Mouse (Mus musculus): ENCODE measurements around the gene Pcf11. TPM values are rescaled to one million over a fixed set of nuclear protein-coding genes. Genes with fewer than 3 reads are reported as not detected.
A peak's percentile ranks its signal among the peaks of the same experiment; 100 is the strongest.

Gene Pcf11
- polyA plus RNA-seq, 1 experiment from 2014 or later: 19.9 TPM

DNA sequence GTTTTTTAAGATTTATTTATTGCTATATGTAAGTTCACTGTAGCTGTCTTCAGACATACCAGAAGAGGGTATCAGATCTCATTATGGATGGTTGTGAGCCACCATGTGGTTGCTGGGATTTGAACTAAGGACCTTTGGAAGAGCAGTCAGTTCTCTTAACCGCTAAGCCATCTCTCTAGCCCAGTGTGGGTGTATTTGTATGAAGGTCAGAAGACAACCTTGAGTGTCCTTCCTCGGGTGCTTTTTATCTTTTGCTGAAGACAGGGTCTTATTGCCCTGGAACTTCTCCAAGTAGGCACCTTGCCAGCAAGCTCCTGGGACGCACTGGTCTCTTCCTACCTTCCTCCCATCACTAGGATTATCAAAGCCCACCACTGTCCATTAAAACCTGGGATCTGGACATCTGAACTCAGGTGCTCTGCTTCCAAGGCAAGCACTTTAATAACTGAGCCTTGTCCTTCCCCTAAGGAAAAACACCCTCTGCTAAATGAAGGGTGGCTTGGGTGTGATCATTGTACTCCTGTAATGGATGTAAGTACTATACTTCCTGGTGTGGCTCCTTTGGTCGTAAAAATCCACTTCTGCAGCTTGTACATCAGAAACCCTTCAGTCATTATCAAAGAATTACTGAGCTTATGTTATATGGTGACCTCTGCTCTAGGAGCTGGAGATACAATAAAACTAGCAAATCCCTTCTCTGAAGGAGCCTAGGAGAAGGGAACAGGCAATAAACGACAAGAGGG lies 18.0 kb upstream of the Pcf11 start:
- Histone ChIP-seq H3K36me3 (no peaks in the 10 kb centered on the region), H3K27ac (ENCODE audit: poor library complexity, severe bottlenecking) (no peak overlapping the region), H3K4me2 (no peak overlapping the region), H3K4me3 (no peak overlapping the region), H3K9me3 (replicated peaks) (no peaks in the 10 kb centered on the region), H3K4me1 (replicated peaks) (no peaks in the 10 kb centered on the region), H3K9ac (no peak overlapping the region), H3K27me3 (replicated peaks) (no peaks in the 10 kb centered on the region)
- ATAC-seq (ENCODE audit: insufficient number of reproducible peaks, low FRiP score): no peak
- WGBS: 62% methylated on average over 5 of the region's 5 CpGs

GRCm38 (mm10) chr7:92677346-92677745 lies 7.6 kb upstream of the Pcf11 start:
- no peak overlapping the region for H3K4me2 ChIP-seq
- H3K9ac ChIP-seq: no peak overlapping the region
- no peaks in the 10 kb centered on the region for H3K36me3 ChIP-seq
- ATAC-seq (ENCODE audit: insufficient number of reproducible peaks, low FRiP score): no peak
- H3K9me3 ChIP-seq (replicated peaks): no peaks in the 10 kb centered on the region
- no peaks in the 10 kb centered on the region; the same call in 1 of the 2 replicates for H3K27me3 ChIP-seq (replicated peaks)
- no peaks in the 10 kb centered on the region for H3K4me1 ChIP-seq (replicated peaks)
- 51% methylated on average over 4 of the region's 4 CpGs for WGBS
- no peak overlapping the region for H3K27ac ChIP-seq (ENCODE audit: poor library complexity, severe bottlenecking)
- H3K4me3 ChIP-seq: no peak overlapping the region

DNA sequence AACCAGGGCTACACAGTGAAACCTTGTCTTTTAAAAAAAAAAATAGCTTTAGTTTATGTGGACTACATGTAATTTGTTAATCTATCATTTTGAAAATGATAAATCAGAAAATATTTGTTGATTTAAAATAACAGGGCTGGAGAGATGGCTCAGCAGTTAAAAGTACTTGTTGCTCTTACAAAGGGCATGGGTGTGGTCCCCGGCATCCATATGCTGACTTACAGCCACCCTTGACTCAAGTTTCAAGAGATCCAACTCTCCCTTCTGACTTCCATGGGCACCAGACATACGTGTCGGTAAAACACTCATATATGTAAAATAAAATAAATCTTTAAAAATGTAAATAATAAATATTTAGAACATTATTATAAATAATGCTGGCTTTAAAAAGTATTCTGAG lies 5.4 kb upstream of the Pcf11 start:
- H3K9ac ChIP-seq: no peak overlapping the region
- H3K27me3 ChIP-seq (replicated peaks): no peaks in the 10 kb centered on the region
- no peak overlapping the region for H3K4me2 ChIP-seq
- 0 out of 2 replicates have a peak, but pooled peaks cover 4% of the 10 kb centered on the region for H3K4me1 ChIP-seq (replicated peaks)
- no peak overlapping the region for H3K4me3 ChIP-seq
- no peak for ATAC-seq (ENCODE audit: insufficient number of reproducible peaks, low FRiP score)
- 83% methylated on average over 3 of the region's 3 CpGs for WGBS
- H3K9me3 ChIP-seq (replicated peaks): no peaks in the 10 kb centered on the region
- H3K36me3 ChIP-seq: no peaks in the 10 kb centered on the region
- no peak overlapping the region for H3K27ac ChIP-seq (ENCODE audit: poor library complexity, severe bottlenecking)

DNA sequence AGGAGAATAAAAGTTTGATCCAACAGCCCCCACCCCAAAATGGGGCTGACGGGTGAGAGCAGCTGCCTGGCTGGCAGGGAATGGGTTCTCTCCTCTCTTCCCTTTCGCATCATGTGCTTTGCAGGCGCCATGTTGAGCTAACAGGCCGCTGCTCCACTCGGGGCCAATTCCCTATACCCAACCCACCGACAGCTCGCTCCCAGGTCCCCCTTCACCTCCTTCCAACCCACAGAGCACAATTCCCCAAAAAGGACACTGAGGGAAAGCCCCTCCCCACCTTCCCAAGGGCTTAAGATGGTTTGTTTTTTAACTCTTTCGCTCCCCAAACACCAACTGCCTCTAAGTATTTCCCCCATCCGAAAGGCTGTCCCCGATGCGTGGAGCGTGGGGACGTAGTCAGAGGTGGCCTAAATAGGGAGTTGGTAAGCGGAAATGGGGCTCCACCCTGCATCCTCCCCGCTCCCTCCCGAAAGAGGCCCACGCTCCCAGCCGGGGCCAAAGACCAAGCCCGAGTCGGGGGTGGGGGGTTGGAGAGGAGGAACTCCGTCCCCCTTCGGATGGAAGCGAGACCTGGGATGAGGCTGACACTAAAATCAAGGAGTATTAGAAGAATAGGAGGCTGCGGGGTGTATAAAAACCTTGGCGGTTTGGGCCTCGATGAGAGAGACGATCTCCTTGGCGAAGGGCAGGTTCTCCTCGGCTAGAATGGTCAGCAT lies 785 bp downstream of the Pcf11 start:
- Histone ChIP-seq H3K4me3 (peak overlapping the region; percentile 83), H3K36me3 (0 out of 2 replicates have a peak, but pooled peaks cover 6% of the 10 kb centered on the region), H3K27me3 (replicated peaks) (no peaks in the 10 kb centered on the region), H3K27ac (ENCODE audit: poor library complexity, severe bottlenecking) (peak overlapping the region; percentile 94), H3K4me2 (peak overlapping the region; percentile 78), H3K9me3 (replicated peaks) (no peaks in the 10 kb centered on the region), H3K4me1 (replicated peaks) (peaks cover 14% of the 10 kb centered on the region), H3K9ac (peak overlapping the region; percentile 94)
- under 1% methylated on average over 29 of the region's 29 CpGs for WGBS
- peak; percentile 49 for ATAC-seq (ENCODE audit: insufficient number of reproducible peaks, low FRiP score)

- H3K27me3 ChIP-seq (replicated peaks): no peaks in the 10 kb centered on the region
- H3K9ac ChIP-seq: 0 out of 2 replicates have a peak overlapping the region, but pooled peaks have one; percentile 3
- H3K4me2 ChIP-seq: peak overlapping the region; percentile 40
- H3K36me3 ChIP-seq: peaks cover 15% of the 10 kb centered on the region
- H3K9me3 ChIP-seq (replicated peaks): no peaks in the 10 kb centered on the region
- WGBS: 78% methylated on average over 7 of the region's 7 CpGs
- H3K27ac ChIP-seq (ENCODE audit: poor library complexity, severe bottlenecking): no peak overlapping the region
- peaks cover 14% of the 10 kb centered on the region for H3K4me1 ChIP-seq (replicated peaks)
- no peak for ATAC-seq (ENCODE audit: insufficient number of reproducible peaks, low FRiP score)
- peak overlapping the region; percentile 1; the same call in 1 of the 2 replicates for H3K4me3 ChIP-seq
These were observed 3.4 kb downstream of the Pcf11 start for GRCm38 (mm10) chr7:92666274-92666820.

DNA sequence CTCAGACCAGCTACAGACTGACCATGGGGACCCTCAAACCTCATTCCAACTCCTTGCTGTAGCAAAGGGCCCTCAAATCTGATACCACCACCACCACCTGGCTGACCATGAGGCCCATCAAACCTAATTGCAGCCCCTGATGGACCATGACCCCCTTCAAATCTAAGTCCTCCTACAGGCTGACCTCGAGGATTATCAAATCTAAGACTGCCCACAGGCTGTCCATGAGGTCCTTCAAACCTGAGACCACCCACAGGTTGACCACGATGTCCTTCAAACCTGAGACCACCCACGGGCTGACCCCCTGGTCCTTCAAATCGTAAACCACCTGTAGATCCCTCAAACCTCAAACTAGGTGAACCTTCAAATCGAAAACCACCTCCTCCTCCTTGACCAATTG lies 11.7 kb downstream of the Pcf11 start:
- Histone ChIP-seq H3K36me3 (peaks cover 65% of the 10 kb centered on the region), H3K9ac (no peak overlapping the region), H3K4me2 (no peak overlapping the region), H3K4me1 (replicated peaks) (peaks cover 6% of the 10 kb centered on the region; the same call in 1 of the 2 replicates), H3K27me3 (replicated peaks) (no peaks in the 10 kb centered on the region), H3K4me3 (no peak overlapping the region), H3K9me3 (replicated peaks) (no peaks in the 10 kb centered on the region), H3K27ac (ENCODE audit: poor library complexity, severe bottlenecking) (no peak overlapping the region)
- 92% methylated on average over 5 of the region's 5 CpGs for WGBS
- ATAC-seq (ENCODE audit: insufficient number of reproducible peaks, low FRiP score): no peak

- ATAC-seq (ENCODE audit: insufficient number of reproducible peaks, low FRiP score): no peak
- H3K4me1 ChIP-seq (replicated peaks): peaks cover 6% of the 10 kb centered on the region; the same call in 1 of the 2 replicates
- H3K4me2 ChIP-seq: no peak overlapping the region
- H3K27me3 ChIP-seq (replicated peaks): no peaks in the 10 kb centered on the region
- H3K27ac ChIP-seq (ENCODE audit: poor library complexity, severe bottlenecking): no peak overlapping the region
- H3K9me3 ChIP-seq (replicated peaks): no peaks in the 10 kb centered on the region
- 79% methylated on average over 2 of the region's 2 CpGs for WGBS
- no peak overlapping the region for H3K4me3 ChIP-seq
- H3K36me3 ChIP-seq: peaks cover 58% of the 10 kb centered on the region
- H3K9ac ChIP-seq: no peak overlapping the region
These were observed 13.3 kb downstream of the Pcf11 start for GRCm38 (mm10) chr7:92656386-92656785.

GRCm38 (mm10) chr7:92653329-92653728 lies 16.4 kb downstream of the Pcf11 start:
- no peaks in the 10 kb centered on the region for H3K9me3 ChIP-seq (replicated peaks)
- H3K4me2 ChIP-seq: no peak overlapping the region
- peaks cover 6% of the 10 kb centered on the region; the same call in 1 of the 2 replicates for H3K4me1 ChIP-seq (replicated peaks)
- H3K27me3 ChIP-seq (replicated peaks): no peaks in the 10 kb centered on the region
- no peak overlapping the region for H3K4me3 ChIP-seq
- ATAC-seq (ENCODE audit: insufficient number of reproducible peaks, low FRiP score): no peak
- 82% methylated on average over 1 of the region's 1 CpGs for WGBS
- peaks cover 43% of the 10 kb centered on the region for H3K36me3 ChIP-seq
- no peak overlapping the region for H3K9ac ChIP-seq
- H3K27ac ChIP-seq (ENCODE audit: poor library complexity, severe bottlenecking): no peak overlapping the region

DNA sequence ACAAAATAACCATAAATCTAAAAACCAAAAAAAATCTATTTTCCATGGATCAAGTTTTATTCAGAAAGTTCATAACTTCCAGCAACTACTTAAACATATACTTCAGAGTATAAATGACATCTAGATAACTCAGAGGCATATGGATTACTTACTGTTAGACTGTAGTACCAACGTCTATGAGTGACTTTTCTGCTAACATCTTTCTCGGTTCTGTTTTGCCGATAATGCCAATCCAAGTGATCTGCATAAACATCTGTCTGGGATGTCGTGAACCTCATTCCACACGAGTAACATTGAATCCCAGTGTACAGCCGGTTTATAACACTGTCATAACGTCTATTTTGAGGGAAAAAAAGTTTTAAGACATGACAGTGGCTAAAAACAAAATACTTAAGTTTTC lies 21.9 kb downstream of the Pcf11 start:
- H3K27ac ChIP-seq (ENCODE audit: poor library complexity, severe bottlenecking): no peak overlapping the region
- no peak overlapping the region for H3K4me3 ChIP-seq
- H3K9ac ChIP-seq: no peak overlapping the region
- ATAC-seq (ENCODE audit: insufficient number of reproducible peaks, low FRiP score): no peak
- 88% methylated on average over 7 of the region's 7 CpGs for WGBS
- no peaks in the 10 kb centered on the region for H3K4me1 ChIP-seq (replicated peaks)
- H3K36me3 ChIP-seq: peaks cover 32% of the 10 kb centered on the region
- no peak overlapping the region for H3K4me2 ChIP-seq
- H3K9me3 ChIP-seq (replicated peaks): no peaks in the 10 kb centered on the region
- no peaks in the 10 kb centered on the region for H3K27me3 ChIP-seq (replicated peaks)

DNA sequence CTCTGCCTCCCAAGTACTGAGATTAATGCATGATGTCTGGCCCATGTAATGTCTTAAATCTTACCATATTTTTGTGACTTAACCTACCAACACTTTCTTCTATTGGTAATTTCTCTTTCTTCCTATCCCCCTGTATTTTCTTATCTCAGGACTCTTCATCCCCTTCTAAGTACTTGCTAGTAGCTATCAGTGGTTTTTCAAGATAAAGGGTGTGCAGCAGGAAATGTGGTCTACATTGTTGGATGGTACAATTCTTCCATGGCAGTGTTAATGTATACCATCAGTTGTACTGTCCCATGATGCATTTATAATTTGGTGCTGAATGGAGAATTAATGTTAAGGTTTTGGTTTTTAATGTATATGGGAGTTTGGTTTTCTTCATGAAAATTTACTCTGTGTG lies 27.4 kb downstream of the Pcf11 start:
- Histone ChIP-seq H3K9me3 (replicated peaks) (no peaks in the 10 kb centered on the region), H3K4me1 (replicated peaks) (0 out of 2 replicates have a peak, but pooled peaks cover 2% of the 10 kb centered on the region), H3K4me3 (no peak overlapping the region), H3K27me3 (replicated peaks) (no peaks in the 10 kb centered on the region), H3K4me2 (no peak overlapping the region), H3K9ac (no peak overlapping the region), H3K27ac (ENCODE audit: poor library complexity, severe bottlenecking) (no peak overlapping the region), H3K36me3 (peaks cover 29% of the 10 kb centered on the region)
- no peak for ATAC-seq (ENCODE audit: insufficient number of reproducible peaks, low FRiP score)

DNA sequence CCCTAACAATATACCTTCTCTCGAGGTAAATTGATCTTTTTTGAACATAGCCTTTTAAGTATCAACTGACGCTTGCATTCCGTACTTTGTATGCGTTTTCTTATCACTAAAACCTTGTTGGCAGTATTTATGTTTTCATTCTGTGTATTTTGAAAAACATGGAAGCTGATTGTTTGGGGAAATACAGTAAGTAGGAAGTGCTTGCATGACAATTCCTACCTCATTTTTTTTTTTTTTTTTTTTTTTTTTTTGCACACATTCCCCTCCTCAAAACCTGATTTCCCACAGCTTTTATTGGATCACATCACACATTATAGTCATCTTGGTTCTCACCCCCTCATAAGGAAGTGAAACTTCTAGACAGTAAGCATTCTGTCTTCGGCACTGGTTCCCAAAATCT lies 31.7 kb downstream of the Pcf11 start:
- H3K27ac ChIP-seq (ENCODE audit: poor library complexity, severe bottlenecking): no peak overlapping the region
- ATAC-seq (ENCODE audit: insufficient number of reproducible peaks, low FRiP score): no peak
- peaks cover 9% of the 10 kb centered on the region for H3K4me1 ChIP-seq (replicated peaks)
- 84% methylated on average over 5 of the region's 5 CpGs for WGBS
- H3K4me3 ChIP-seq: peak overlapping the region; percentile 88
- H3K36me3 ChIP-seq: peaks cover 12% of the 10 kb centered on the region
- H3K9ac ChIP-seq: no peak overlapping the region; the same call in 1 of the 2 replicates
- peak overlapping the region; percentile 99; the same call in 1 of the 2 replicates for H3K4me2 ChIP-seq
- peaks cover 8% of the 10 kb centered on the region for H3K27me3 ChIP-seq (replicated peaks)
- H3K9me3 ChIP-seq (replicated peaks): no peaks in the 10 kb centered on the region

Data from heart, embryonic 12.5 days (tissue).